Mouse (Mus musculus) liver, embryonic 11.5 days (tissue): ENCODE results near the gene Ppp1r13b. TPM values are rescaled to one million over a fixed set of nuclear protein-coding genes. Genes with fewer than 3 reads are reported as not detected.

Experiments
- ATAC-seq: fragments of 200-750 bp; cut with Nextera tagmentation; replicated peaks from 2 replicates; pipeline ENCODE4 v1.8.0; 2017; ENCODE audit warnings: moderate number of reproducible peaks, mild to moderate bottlenecking, moderate TSS enrichment, moderate library complexity; ENCODE audit not compliant: low FRiP score
- DNase-seq: peaks from one replicate; pipeline ENCODE4 v3.0.0-alpha.2; 2017; ENCODE audit warnings: low spot score
- H3K27ac ChIP-seq: fragments of 300-500 bp; sonication (generic); 2 replicates; pipeline ENCODE4 v1.5.1; 2014; ENCODE audit warnings: mild to moderate bottlenecking, low read depth, low read length, control low read depth
- H3K27me3 ChIP-seq: fragments of 300-500 bp; sonication (generic); replicated peaks from 2 replicates; pipeline ENCODE4 v1.6.1; 2014; ENCODE audit warnings: low read length, mixed read lengths; ENCODE audit not compliant: control insufficient read depth, insufficient read depth
- H3K36me3 ChIP-seq: fragments of 300-500 bp; sonication (generic); 2 replicates; pipeline ENCODE4 v1.6.1; 2014; ENCODE audit warnings: mild to moderate bottlenecking, low read length, moderate library complexity, mixed read lengths; ENCODE audit not compliant: control insufficient read depth, insufficient read depth
- H3K4me1 ChIP-seq: fragments of 300-500 bp; sonication (generic); replicated peaks from 2 replicates; pipeline ENCODE4 v1.6.1; 2014; ENCODE audit warnings: low read length, mixed read lengths; ENCODE audit not compliant: control insufficient read depth, insufficient read depth
- H3K4me2 ChIP-seq: fragments of 300-500 bp; sonication (generic); 2 replicates; pipeline ENCODE4 v1.6.1; 2014; ENCODE audit warnings: mild to moderate bottlenecking, control low read depth, moderate library complexity
- H3K4me3 ChIP-seq: fragments of 300-500 bp; sonication (generic); 2 replicates; pipeline ENCODE4 v1.5.1; 2014; ENCODE audit warnings: low read depth, low read length, control low read depth
- H3K9ac ChIP-seq: fragments of 300-500 bp; sonication (generic); 2 replicates; pipeline ENCODE4 v1.6.1; 2014; ENCODE audit warnings: low read depth, low read length, control low read depth
- H3K9me3 ChIP-seq: fragments of 300-500 bp; sonication (generic); 2 replicates; pipeline ENCODE4 v1.6.1; 2016; ENCODE audit warnings: low read length, inconsistent platforms, mixed read lengths; ENCODE audit not compliant: control insufficient read depth
- WGBS: fragments of 180-500 bp; shearing (Covaris S2); extraction: QIAGEN DNeasy Blood & Tissue Kit; methylation state at CpG from one replicate; pipeline ENCODE4 v1.1.7; 2014; 5-methylcytosine and 5-hydroxymethylcytosine counted together
- polyA plus RNA-seq: library from polyadenylated mRNA; unstranded; fragments of >200 nt; fragmentation: Nextera tagmentation; extraction: Ambion mirVana; gene quantifications from 2 replicates; pipeline ENCODE4 v1.2.1, GENCODE M21; 2014

Ppp1r13b gene
- polyA plus RNA-seq, 1 experiment from 2014 or later: 10.8 TPM

DNA sequence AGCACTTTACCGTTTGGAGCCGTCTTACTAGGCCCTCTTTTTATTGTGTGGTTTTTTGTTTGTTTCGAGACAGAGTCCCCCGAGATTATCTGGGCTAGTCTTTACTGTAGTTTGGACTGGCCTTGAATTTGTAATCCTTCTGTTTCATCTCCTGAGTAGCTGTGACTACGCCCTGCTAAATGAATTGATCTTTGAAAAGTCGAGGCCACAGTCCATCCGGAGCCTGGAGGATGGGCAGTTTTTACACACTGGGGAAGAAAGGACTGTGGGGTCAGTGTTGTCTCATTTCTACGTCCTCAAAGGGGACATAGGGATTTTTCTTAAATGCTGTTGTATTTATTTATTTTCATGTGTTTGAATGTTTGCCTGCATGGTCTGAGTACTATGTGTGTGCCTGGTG is 89.9 kb downstream of the Ppp1r13b start:
- 80% methylated on average over 8 of the region's 8 CpGs for WGBS
- peak overlapping the region; percentile 91; the same call in 1 of the 2 replicates for H3K27ac ChIP-seq

DNA sequence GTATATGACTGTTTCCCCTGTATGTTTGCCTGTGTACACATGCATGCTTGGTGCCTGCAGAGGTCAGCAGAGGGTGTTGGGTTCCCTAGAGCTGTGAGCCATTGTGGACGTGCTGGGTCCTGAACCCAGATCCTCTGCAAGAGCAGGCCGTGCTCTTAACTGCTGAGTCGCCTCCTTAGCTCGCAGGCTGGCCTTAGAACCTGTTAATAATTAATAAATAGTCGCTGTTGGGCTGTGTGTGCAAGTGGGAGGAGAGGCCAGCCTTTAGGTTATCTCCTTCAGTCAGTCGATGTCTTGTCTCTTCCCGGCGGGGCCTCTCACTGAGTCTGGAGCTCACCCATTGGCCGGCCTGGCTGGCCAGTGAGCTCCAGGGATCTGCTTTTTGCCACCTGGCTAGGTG is 90.9 kb downstream of the Ppp1r13b start:
- peaks cover 6% of the 10 kb centered on the region; the same call in 1 of the 2 replicates for H3K36me3 ChIP-seq
- ATAC-seq (peak; percentile 63), DNase-seq (peak; percentile 54)
- 17% methylated on average over 9 of the region's 9 CpGs for WGBS
- H3K9ac ChIP-seq: peak overlapping the region; percentile 85
- no peaks in the 10 kb centered on the region for H3K27me3 ChIP-seq
- H3K9me3 ChIP-seq: no peaks in the 10 kb centered on the region
- H3K4me2 ChIP-seq: peak overlapping the region; percentile 71
- H3K4me1 ChIP-seq: peaks cover 65% of the 10 kb centered on the region
- peak overlapping the region; percentile 79 for H3K4me3 ChIP-seq
- peak overlapping the region; percentile 91 for H3K27ac ChIP-seq

More for the DNA sequence above, 89.9 kb downstream of the Ppp1r13b start:
- Histone ChIP-seq H3K4me1 (peaks cover 59% of the 10 kb centered on the region), H3K27me3 (no peaks in the 10 kb centered on the region), H3K9ac (peak overlapping the region; percentile 25; the same call in 1 of the 2 replicates), H3K9me3 (no peaks in the 10 kb centered on the region), H3K4me2 (peak overlapping the region; percentile 32; the same call in 1 of the 2 replicates), H3K4me3 (no peak overlapping the region), H3K36me3 (peaks cover 6% of the 10 kb centered on the region; the same call in 1 of the 2 replicates)
- ATAC-seq: no peak
- no peak for DNase-seq

DNA sequence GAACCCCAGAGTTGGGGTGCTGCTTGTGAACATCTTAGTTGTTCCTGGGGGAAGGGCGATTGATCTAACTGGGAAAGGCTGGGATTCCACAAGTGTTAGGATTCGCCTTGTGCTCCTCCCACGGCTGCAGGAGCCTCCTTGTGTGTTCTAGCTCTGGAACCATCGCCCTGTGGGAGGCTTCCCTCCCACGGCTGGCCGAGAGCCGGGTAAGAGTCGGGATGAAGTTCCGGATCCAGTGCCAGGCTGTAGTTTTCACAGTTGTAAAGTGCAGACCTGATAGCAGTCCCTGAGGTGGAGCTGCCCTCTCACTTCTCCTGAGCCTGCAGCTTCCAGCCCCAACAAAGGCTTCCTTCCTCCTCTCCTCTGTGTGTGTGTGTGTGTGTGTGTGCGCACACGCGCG is 91.4 kb downstream of the Ppp1r13b start:
- peaks cover 66% of the 10 kb centered on the region for H3K4me1 ChIP-seq
- H3K4me3 ChIP-seq: peak overlapping the region; percentile 79
- DNase-seq: no peak
- WGBS: 60% methylated on average over 13 of the region's 13 CpGs
- H3K9ac ChIP-seq: peak overlapping the region; percentile 85
- H3K4me2 ChIP-seq: peak overlapping the region; percentile 71
- H3K9me3 ChIP-seq: no peaks in the 10 kb centered on the region
- ATAC-seq: no peak
- peaks cover 6% of the 10 kb centered on the region; the same call in 1 of the 2 replicates for H3K36me3 ChIP-seq
- no peaks in the 10 kb centered on the region for H3K27me3 ChIP-seq
- H3K27ac ChIP-seq: peak overlapping the region; percentile 91

DNA sequence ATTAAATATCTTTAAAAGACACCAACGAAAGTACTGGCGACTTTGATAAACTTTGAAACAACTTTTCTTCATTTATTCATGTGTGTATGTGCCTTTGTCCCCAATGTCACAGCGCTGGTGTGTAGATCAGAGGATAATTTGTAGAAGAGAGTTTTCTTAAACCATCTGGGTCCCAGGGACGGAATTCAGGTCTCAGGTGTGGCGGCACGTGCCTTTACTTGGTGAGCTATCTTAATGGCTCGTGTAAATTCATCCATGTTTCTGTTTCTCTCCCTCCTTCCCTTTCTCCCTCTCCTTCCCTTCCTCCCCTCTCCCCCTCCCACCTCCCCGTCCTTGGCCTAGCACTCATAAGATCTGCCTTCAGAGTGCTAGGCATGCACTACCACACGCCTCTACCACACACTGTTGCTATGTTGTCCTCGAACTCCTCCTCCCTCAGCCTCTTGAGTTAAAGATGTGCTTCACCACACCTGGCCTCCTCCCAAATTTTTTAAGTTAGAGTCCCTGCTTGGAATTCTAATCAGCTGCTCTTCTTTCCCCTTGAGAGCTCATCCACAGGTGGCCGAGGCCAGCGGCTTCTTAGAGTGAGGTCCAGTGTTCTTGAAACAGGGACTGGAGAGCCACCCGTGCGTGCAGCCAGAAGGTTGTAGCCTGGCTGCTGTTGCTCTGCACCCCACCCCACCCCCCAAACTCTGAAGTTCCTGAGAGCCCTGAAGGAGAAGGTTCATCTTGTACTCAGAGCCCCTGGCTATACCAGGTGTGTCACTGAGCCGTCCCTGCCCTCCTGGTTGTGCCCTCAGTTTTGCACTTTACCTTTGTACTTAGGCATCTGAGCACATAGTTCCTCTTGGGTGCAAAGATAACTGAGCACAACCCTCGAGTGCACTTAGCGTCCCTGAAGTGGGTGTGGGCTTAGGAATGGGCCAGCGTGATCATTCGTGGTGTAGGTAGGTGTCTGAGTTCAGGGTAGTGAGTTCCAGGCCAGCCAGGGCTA is 92.8 kb downstream of the Ppp1r13b start:
- H3K36me3 ChIP-seq: peaks cover 3% of the 10 kb centered on the region; the same call in 1 of the 2 replicates

DNA sequence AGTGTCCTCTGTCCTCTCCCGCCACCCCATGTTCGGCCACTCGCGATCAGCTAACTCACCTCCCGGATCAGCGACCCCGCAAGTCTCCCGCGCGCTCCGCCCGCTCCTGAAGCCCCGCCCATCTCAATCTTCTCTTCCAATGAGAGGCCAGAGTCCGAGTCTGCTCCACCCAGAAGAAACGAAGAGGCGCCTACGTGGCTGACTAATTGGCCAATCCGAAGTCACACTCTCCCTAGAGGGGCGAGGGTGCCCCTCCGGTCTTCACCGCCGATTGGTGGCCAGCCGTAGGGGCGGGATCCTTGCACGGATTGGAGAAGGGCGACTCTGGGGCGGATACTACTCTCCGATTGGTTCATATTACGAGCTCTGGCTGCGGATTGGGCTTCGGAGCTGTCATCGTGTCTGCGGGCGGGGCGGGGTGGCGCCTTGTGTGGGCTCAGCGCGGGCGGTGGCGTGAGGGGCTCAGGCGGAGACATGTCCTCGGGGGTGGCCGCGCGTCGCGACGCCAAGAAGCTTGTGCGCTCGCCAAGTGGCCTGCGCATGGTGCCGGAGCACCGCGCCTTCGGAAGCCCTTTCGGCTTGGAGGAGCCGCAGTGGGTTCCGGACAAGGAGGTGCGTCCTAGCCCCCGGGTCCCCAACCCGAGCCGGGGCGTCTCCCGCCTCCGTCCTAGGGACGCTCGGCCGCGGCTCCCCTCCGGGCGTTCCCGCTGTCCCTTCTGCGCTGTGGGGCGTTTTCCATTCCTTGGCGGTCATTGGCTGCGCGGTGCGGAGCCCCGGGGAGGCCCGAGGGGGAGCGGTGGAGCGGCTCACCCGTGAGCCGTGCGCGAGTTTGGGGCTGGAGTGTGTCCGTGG is 93.9 kb downstream of the Ppp1r13b start, which contains the start of the genes Xrcc3 and Zfyve21:
Xrcc3 (minus strand) TSS at position 108 of the 852 bp plus-strand sequence.
Zfyve21 (plus strand) TSS at position 405 of the 852 bp plus-strand sequence.
- peak; percentile 93 for ATAC-seq
- peak within 1 kb of the TSS; percentile 79 for H3K4me3 ChIP-seq
- under 1% methylated on average over 87 of the region's 87 CpGs for WGBS
- peak within 1 kb of the TSS; percentile 91 for H3K27ac ChIP-seq
- no peaks in the 10 kb centered on the region for H3K27me3 ChIP-seq
- H3K36me3 ChIP-seq: peaks cover 3% of the 10 kb centered on the region; the same call in 1 of the 2 replicates
- peak within 1 kb of the TSS; percentile 85 for H3K9ac ChIP-seq
- H3K4me1 ChIP-seq: peaks cover 61% of the 10 kb centered on the region
- H3K9me3 ChIP-seq: no peaks in the 10 kb centered on the region
- H3K4me2 ChIP-seq: peak within 1 kb of the TSS; percentile 83
- peak; percentile 95 for DNase-seq

More for the DNA sequence above, 92.8 kb downstream of the Ppp1r13b start:
- H3K9me3 ChIP-seq: no peaks in the 10 kb centered on the region
- H3K4me3 ChIP-seq: peak overlapping the region; percentile 79
- H3K4me1 ChIP-seq: peaks cover 62% of the 10 kb centered on the region
- H3K4me2 ChIP-seq: peak overlapping the region; percentile 71
- H3K9ac ChIP-seq: peak overlapping the region; percentile 85
- ATAC-seq (no peak), DNase-seq (no peak)
- peak overlapping the region; percentile 91 for H3K27ac ChIP-seq
- no peaks in the 10 kb centered on the region for H3K27me3 ChIP-seq
- WGBS: 29% methylated on average over 19 of the region's 19 CpGs

DNA sequence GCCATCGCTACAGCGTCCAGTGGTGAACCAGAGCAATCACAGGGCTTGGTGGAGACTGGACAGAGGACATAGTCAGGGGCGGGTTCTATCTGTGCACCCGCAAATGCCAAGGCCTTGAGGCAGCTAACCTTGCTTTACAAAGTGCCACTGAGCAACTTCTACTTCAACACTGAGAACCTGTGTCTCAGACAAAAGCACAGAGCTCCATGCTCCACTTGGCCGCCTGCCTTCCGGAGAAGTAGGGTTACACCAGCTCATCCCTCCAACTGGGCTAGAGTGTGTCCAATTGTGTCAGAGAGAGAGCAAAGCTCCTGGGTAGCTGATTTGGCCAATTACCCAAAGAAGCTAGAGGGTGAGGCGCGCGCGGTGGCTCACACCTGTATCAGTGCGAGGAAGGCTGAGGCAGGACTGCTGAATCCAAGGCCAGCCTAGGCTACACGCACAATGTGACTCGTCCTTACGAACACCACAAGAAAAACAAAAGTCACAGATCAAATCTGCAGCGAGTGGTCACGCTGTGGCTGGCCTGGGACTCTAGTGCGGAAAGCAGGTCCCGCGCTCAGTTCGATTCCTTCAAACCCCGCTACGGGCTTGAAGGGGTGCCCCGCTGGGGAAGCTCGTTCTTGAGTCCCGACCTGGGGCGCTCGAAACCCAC is 94.7 kb downstream of the Ppp1r13b start:
- Histone ChIP-seq H3K27ac (peak overlapping the region; percentile 55), H3K4me3 (peak overlapping the region; percentile 72), H3K27me3 (no peaks in the 10 kb centered on the region), H3K4me2 (peak overlapping the region; percentile 83), H3K9me3 (no peaks in the 10 kb centered on the region), H3K9ac (peak overlapping the region; percentile 74), H3K36me3 (peaks cover 7% of the 10 kb centered on the region; the same call in 1 of the 2 replicates), H3K4me1 (peaks cover 54% of the 10 kb centered on the region)
- WGBS: 4% methylated on average over 27 of the region's 27 CpGs
- DNase-seq (no peak), ATAC-seq (no peak)

DNA sequence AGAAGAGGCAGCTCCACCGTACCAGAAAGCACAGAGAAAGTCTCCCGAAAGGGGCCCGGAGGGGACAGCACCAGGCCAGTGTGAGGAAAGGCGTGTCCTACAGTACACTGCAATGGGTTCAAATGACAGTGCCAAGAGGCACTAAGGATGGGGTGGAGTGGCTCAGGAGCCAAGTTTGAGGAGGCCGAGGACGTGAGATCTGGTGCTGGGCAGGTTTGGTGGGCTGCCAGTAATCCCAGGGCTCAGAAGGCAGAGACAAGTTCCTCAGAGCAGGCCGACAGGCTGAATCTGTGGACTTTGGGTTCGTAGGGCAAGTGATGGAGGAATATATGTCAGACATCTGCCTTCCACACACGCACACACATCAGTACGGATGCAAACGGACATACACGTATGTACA is 95.3 kb downstream of the Ppp1r13b start:
- Histone ChIP-seq H3K27ac (no peak overlapping the region), H3K9ac (peak overlapping the region; percentile 74), H3K36me3 (peaks cover 8% of the 10 kb centered on the region; the same call in 1 of the 2 replicates), H3K4me3 (peak overlapping the region; percentile 72), H3K27me3 (no peaks in the 10 kb centered on the region), H3K4me2 (peak overlapping the region; percentile 83), H3K9me3 (no peaks in the 10 kb centered on the region), H3K4me1 (peaks cover 47% of the 10 kb centered on the region)
- 71% methylated on average over 12 of the region's 12 CpGs for WGBS
- no peak for ATAC-seq
- DNase-seq: no peak
